Mouse (Mus musculus) brain, embryonic 14.5 days (tissue): ENCODE data around the gene Pou3f1.

Source experiments
- CTCF ChIP-seq: fragments of 200-500 bp; IDR thresholded peaks from 2 replicates; pipeline ENCODE4 v1.5.1; 2012; ENCODE audit warnings: inconsistent platforms, mild to moderate bottlenecking, moderate library complexity, borderline replicate concordance; ENCODE audit not compliant: insufficient read depth, insufficient read length; ENCODE audit errors: extremely low read depth
- POLR2A ChIP-seq: fragments of 200-500 bp; IDR thresholded peaks from 2 replicates; pipeline ENCODE4 v1.6.1; 2012; ENCODE audit warnings: mild to moderate bottlenecking, inconsistent platforms, borderline replicate concordance; ENCODE audit not compliant: poor library complexity, insufficient read depth, insufficient read length, severe bottlenecking; ENCODE audit errors: extremely low read depth

DNA sequence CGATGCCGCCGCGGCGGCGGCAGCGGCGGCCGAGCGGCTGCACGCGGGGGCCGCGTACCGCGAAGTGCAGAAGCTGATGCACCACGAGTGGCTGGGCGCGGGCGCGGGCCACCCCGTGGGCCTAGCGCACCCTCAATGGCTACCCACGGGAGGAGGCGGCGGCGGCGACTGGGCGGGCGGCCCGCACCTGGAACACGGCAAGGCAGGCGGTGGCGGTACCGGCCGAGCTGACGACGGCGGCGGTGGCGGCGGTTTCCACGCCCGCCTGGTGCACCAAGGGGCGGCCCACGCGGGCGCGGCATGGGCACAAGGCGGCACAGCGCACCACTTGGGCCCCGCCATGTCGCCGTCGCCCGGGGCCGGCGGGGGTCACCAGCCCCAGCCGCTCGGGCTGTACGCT is 1.2 kb downstream of the Pou3f1 start:
- TF ChIP-seq CTCF (no peak), POLR2A (no peak)
